Mouse (Mus musculus) CD8-positive naive resting alpha-beta T cell, adult 2 months (primary cell): ENCODE results near the gene Stard7.
"Not testable (repeated sequence)": the region's sequence is repeated elsewhere in the genome, so short reads cannot be mapped to it uniquely, and the experiment has no call there.

Experiments used
- DNase-seq, 2 experiments: peaks; one replicate each; pipeline ENCODE4 v3.0.0; 2022; ENCODE audit warnings: low read depth in 2 of 2, low spot score in 2 of 2

Gene Stard7

DNA sequence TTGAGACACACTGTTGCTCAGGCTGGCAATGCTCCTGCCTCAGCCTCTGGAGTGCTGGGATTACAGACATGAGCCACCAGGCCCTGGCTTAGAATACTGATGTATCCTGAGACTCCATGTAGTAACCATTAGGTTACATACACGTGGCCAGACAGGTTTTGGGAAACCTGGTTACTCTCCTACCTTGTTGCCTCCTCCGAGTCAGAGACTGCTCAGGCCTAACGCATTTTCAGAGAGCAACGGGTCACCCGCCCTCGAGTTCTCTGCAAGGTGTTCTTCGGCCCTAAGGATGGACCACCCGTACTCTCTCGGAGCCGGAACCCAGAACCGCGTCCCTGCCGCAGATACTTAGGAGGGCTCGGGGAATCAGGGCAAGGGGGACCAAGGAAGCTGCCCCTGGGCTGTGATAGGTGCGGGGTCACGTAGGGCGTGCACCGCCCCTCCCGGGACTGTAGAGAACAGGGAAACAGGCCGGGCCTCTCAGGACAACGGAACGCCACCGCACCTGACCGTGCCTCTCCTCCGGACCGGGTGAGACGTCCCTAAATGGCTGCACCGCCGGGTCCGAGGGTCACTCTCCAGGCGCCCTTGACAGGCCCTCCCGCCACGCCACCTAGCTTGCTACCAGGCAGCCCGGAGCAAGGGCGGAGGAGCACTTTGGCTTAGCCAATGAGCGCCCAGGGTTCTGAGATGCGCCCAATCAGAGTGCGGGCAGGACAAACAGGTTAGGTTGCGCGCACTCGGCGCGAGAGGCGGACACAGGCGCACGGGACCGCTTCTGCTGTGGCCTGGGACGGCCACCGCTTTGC, at the start of gene Stard7:
Gene Stard7 (plus strand): TSS at position 728 of the 809 bp plus-strand sequence.
- DNase-seq = peak; percentile 91

DNA sequence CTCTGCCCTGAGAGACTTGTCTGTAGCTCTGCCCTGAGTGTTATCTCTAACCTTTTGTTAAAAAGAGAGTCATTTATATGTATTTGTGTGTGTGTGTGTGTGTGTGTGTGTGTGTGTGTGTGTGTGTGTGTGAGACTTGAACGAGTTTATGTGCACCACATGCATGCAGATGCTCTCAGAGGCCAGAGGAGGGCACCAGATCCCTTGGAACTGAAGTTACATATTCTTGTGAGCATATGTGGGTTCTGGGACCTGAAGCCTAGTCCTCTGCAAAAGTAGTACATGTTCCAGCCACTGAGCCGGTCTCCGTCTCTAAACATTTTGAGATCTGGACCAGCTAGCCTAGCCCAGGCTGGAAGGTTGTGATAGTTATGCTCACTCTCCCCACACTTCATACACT, 44.8 kb upstream of the Stard7 start:
- DNase-seq = no peak

DNA sequence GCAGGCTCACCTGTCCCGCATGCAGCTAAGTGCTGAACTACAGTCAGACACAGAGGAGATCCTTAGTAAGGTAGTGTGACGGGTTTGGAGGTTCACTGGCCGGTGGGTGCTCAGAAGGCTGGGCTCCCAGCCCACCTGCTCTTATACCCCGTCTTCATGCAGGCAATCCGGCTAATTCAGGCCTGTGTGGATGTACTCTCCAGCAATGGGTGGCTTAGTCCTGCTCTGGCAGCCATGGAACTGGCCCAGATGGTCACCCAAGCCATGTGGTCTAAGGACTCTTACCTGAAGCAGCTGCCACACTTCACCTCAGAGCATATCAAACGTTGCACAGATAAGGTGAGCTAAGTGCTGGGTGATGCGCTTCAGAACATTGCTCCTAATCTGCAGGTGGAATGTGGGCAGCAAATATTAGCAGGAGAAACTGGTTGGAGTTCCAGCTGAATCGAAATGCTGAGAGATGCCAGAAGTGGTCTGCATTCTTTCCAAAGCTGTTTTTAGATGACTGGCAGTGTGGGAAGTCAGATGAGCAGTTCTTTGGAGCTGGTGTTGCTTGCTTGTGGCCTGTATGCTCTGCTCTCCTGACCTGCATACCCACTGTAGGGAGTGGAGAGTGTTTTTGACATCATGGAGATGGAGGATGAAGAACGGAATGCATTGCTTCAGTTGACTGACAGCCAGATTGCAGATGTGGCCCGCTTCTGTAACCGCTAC, 32.0 kb upstream of the Stard7 start:
- DNase-seq = no peak

DNA sequence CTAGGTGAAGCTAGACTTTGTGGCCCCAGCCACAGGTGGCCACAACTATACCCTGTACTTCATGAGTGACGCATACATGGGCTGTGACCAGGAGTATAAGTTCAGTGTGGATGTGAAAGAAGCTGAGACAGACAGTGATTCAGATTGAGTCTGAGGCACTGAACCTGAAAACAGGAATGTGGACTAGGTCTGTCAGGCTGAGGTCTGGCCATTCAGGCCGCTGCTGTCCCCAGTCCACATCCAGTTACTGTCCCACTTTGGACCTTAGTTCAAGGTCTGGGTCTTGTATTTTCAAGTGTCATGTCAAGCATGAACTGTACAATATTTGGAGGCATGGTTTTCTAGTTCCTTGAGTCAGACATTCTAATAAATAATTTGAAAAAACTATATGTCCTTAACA, 30.0 kb upstream of the Stard7 start:
- no peak for DNase-seq

DNA sequence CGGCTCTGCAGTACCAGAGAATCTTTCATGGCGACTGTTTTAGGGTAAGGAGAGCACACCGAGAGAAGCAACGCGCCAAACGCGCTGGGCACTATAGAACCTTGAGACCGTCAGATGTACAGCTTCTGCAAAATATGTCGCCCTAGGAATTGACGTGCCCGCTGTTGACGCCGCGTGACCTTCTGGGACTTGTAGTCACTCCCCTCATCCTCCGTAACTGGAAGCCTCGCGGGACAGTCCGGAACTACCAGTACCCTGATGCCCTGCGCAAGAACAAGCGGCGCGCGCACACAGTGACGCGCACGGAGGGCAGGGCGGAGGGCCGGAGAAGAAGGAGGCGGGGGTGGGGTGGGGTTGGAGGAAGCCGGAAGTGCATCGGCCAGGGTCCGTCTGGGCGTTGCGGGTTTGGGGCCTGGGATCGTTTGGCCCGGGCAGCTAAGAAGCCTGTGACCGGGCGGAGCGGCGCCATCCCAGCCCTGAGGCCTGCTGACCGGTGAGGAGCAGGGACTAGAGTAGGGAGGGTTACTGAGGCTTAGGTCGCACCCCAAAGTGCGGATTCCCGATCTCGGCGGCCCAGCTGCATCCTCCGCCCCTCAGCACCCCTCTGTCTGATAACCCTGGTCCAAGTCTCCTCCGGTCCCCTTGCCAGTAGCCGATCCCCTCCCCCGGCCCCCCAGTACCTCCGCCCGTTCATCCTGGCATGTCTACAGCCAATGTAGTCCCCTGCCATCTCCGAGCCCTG, 22.3 kb upstream of the Stard7 start, which contains the start of the genes Ciao1 and Tmem127:
Gene Ciao1 (minus strand): TSS at position 225 of the 742 bp plus-strand sequence.
Gene Tmem127 (plus strand): TSS at position 317 of the 742 bp plus-strand sequence.
- DNase-seq = peak; percentile 94

DNA sequence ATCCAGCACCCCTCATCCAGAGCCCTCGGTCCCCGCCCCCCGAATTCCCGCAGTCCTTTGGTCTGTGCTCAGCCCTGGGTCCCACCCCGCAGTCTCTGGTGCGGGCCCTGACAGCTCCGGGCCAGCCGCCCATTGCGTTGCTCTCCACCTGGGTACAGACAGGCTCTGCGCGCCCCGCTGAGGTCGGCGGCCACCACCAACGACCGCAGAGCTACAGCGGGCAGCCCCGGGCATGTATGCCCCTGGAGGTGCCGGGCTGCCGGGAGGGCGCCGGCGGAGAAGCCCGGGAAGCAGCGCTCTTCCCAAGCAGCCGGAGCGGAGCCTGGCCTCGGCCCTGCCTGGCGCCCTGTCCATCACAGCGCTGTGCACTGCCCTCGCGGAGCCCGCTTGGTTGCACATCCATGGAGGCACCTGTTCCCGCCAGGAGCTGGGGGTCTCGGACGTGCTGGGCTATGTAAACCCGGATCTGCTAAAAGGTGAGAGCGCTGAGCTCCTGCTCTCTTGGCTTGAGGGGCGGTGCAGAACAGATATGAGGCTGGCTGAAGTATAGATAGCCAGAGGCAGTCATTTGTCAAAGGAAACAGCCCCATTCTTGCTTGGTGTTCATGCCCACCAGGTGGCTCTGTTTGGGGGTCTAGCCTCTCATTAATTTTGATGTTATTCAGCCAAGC, 21.5 kb upstream of the Stard7 start:
- DNase-seq = peak; percentile 24 to 41

DNA sequence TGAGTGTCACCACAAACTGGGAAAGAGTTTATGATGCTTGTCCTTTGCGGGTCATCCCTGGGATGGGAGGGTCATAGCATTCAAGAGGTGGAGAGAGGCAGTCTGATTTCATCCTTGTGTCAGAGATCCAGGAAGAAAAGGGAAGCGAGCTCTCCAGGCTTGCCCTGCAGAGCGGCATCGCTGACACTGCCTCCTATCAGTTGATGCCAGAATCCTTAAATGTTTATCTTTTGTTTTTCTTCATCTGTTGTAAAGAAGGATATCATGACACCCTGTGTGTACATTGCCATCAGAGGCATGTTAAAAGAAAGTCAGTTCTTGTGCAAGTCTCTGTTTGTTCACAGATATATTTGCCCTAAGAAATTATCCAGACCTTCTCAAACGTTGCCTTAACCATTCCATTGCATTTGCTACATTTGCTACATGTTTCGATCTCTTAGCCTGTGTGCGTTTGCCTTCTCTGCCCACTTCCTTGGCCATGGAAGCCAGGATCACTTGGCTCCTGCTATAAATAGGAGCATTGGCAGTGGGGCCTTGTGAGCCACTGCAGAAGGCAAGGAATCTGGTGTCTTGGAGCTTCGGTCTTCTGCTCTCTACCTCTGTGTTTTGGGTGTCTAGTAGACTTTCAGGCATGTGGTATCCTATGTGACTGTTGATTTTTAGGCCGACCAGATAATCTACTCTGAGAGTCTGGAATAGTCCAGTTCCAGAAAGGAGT, 19.6 kb upstream of the Stard7 start:
- no peak for DNase-seq

DNA sequence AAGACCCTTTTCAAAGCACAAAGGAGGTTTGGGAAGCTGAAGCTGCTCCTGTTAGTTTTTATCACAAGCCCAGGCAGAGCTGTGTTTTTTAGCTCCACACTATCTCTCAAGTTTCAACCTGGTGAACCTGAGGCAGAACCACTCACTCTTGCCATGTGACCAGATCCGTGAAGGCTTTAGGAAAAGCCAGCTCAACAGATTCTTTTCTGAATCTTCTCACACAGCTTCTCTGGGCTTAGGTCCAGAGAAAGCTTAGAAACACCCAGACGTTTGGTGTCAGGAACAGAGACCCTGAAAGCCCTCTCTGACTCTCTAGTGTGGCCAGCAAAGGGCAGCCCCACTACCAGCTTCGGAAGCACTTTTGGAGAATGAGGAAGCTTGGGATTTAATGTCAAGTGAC, 18.6 kb upstream of the Stard7 start:
- no peak for DNase-seq

DNA sequence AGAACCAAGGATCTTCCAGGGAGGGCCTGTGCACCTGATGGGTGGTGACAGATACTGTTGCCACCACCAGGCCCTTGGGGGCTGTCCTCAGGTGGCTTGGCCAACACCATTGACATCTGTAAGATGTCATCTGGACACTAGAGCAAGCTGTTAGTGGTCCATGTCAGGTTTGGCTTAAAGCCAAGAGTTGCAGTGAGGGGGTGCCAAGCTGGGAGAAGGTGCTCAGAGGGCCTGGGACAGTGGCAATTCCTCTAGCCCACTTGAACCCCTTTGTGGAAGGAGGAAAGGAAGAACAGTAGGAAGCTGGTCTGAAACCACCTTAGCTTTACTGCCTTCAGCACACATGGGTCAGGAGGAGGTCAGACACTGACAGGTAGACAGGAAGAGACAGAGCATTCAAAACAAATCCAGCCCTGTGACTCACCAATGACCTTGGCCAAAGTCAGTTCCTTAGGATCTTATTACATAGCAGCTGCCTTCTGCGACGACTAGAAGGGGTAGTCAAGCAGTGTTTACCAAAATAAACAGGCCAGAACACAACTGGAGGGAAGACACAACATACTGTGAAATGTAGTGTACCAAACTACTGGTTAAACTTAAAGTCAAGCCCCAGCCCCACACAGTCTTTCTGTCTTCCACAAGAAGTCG, 18.0 kb upstream of the Stard7 start:
- DNase-seq = no peak

DNA sequence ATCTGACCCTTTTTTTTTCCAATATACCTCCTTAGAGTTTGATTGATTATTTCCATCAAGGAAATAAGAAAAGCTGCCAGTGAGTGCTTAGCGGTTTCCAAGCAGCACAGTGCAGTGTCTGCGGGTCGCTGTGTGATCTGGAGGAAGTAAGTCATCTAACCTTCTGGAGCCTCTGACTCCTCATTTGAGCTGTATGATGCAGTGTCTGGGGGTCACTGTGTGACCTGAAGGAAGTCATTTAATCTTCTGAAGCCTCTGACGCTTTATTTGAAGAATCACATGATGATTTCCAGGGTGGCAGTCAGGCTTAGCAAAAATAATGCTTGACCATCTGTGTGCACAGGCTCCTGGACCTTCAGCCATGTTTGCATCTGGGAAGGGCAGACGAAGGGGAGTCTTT, 17.2 kb upstream of the Stard7 start:
- DNase-seq = no peak

DNA sequence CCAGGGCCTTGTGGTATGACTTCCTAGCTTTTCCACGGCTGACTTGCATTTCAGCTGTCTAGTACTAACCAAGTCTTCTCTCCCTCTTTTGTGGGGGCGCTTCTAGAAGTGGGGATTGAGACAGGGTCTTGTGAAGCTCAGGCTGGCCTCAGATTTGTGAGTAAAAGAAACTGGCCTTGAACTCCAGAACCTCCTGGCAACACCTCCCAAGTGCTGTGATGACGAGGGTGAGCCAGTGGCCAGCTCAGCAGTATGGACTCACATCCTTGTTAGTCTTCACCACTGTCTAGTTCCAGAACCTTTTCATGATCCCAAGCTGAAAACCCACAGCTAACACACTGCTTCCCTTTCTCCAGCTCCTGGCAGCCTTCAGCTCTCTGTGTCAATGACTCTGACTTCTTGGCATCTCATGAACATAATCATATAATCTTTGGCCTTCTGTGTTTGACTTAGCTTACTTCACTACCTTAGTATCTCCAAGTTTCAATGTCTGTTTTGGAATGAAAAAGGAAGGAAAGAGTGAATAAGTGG, 15.3 kb upstream of the Stard7 start:
- no peak for DNase-seq

DNA sequence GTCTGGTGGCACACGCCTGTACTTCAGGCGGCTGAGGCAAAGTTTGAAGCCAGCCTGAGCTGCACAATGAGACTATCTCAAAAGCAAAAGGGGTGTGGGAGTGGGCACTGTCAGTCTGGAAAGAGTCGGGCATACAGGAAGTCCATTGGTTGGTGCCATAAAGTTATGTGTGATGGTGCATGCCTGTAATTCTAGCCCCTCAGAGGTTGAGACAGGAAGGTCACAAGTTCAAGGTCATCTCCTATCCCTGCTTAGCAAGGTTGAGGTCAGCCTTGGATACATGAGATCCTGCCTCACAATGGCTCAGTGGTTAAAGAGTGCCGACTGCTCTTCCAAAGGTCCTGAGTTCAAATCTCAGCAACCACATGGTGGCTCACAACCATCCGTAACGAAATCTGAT, 14.7 kb upstream of the Stard7 start:
- no peak for DNase-seq

DNA sequence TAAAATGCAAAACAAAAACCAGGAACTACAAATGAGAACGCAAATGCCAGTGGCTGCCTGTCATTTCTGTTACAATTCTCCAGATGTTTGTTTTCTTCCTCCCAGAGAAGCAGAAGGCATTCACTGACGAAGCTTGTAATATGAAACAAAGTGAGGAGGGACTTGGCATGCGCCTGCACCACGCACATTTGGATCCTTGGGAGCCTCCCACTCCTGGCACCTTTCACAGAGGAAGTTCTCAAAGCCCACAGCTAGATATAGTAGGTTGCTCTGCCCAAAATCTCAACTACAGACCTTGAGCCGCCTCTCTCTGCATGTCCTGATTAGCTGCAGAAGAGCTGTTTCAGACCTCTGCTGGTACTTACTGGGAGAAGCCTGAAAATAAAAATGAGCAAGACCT, 10.7 kb upstream of the Stard7 start:
- no peak for DNase-seq

DNA sequence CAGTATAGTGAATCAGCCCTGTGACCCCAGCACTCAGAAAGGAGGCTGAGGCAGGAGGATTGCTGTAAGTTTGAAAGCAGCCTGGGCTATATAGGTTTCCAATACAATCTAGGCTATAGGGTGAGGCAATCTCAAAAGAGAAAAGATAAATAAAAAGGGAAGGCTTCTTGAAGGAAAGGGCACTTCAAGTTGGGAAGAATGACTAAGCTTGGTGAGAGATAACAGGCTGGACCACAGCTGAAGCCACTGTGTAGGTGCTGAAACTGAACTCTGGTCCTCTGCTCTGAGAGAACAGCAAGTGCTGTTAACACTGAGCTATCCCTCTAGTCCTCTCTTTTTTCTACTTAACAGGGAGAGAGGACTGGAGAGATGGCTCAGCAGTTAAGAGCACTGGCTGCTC, 7.5 kb upstream of the Stard7 start:
- no peak for DNase-seq

DNA sequence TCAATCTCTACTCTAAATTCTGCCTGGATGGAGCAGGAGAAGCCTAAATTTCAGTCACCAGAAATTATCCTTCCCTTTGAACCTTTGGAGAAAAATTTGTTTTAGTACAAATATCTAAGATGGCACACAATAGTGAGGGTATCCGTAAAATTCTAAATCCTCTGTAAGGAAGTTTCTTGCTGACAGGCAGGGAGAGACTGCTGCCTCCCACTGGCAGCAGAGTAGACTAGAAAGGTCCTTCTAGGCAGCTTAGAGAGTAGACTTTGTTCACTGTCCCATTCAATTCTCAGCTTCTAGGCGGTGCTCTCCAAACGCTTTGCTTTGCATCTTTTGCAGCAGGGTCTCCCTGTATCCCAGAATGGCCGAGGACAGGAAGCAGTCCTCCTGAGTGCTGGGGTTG, 2.2 kb upstream of the Stard7 start:
- no peak for DNase-seq

DNA sequence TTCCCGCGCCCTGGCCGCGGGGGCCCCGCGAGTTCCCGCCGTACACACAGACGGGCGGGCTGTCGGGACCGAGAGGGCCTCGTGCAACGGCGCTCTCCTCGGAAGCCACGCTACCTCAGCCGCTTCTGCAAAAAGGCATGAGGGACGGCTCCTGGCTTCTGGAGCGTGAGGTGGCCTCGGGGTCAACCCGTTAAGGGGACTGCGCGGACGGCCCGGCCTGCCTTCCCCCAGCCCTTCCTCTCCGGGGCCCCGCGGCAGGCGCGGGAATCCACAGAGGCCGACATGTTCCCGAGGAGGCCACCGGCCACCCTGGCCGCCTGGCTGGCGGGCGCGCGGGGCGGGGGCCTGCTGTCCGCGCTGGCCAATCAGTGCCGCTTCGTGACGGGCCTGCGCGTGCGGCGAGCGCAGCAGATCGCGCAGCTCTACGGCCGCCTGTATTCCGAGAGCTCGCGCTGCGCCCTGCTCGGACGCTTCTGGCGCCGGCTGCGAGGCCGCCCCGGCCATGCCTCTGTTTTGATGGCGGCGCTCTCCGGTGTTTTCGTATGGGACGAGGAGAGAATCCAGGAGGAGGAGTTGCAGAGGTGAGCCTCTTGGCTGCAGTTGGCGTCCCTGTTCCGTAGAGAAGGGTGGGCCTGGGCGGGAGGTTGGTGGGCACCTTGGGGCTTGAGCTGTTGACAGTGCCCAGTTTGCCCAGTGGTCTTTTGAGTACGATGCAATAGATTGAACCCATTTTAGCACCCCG, 453 bp downstream of the Stard7 start:
- DNase-seq = peak; percentile 65 to 69

DNA sequence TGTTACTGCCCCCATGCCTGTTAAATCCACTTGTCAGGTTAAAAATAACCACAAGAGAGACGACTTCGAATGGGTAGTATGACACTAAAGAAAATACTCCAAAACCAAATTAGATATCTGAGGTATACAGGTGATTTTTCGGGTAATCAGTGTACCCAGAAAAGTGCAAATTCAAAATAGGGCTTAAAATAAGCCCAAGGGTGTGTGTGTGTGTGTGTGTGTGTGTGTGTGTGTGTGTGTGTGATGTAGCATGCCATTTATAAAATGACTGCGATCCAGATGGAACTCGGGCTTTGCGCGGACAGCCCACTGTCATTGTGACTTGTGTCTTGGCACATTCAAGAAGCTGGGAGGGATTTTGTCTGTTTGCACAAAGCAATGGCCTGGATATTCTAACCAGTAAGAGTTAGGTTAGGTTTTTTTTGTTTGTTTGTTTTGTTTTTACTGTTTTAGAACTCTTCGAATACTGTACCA, 1.1 kb downstream of the Stard7 start:
- DNase-seq = no peak

DNA sequence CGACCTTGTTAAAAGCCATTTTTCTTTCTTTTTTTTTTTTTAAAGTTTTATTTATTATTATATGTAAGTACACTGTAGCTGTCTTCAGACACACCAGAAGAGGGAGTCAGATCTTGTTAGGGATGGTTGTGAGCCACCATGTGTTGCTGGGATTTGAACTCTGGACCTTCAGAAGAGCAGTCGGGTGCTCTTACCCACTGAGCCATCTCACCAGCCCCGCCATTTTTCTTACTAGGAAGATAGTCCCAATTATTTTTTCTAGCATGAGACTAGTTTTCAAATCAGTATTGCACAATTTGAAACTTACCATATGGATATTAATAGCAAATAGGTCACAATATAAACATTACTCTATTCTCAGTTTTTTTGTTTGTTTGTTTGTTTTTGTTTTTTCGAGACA, 2.0 kb downstream of the Stard7 start:
- DNase-seq = not testable (repeated sequence)

DNA sequence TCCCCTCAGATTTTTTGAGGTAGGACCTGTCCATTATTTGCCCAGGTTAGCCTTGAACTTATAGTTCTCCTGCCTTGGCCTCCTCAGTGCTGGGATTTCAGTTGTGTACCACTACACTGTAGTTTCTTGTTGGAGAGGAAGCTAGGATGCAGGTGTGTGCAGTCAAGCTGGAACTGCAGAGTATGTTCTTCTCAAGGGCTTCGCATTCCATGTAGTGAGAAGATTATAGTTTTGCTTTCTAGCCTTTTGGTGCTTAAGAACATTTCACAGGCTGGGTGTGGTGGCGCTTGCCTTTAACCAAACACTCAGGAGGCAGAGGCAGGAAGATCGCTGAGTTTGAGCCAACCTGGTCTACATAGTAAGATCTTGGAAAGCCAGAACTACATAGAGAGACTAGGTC, 2.8 kb downstream of the Stard7 start:
- DNase-seq = no peak
